Mouse (Mus musculus): ENCODE data around the gene Tspear.
"Not testable (repeated sequence)": the region's sequence is repeated elsewhere in the genome, so short reads cannot be mapped to it uniquely, and the experiment has no call there.

The Tspear gene

DNA sequence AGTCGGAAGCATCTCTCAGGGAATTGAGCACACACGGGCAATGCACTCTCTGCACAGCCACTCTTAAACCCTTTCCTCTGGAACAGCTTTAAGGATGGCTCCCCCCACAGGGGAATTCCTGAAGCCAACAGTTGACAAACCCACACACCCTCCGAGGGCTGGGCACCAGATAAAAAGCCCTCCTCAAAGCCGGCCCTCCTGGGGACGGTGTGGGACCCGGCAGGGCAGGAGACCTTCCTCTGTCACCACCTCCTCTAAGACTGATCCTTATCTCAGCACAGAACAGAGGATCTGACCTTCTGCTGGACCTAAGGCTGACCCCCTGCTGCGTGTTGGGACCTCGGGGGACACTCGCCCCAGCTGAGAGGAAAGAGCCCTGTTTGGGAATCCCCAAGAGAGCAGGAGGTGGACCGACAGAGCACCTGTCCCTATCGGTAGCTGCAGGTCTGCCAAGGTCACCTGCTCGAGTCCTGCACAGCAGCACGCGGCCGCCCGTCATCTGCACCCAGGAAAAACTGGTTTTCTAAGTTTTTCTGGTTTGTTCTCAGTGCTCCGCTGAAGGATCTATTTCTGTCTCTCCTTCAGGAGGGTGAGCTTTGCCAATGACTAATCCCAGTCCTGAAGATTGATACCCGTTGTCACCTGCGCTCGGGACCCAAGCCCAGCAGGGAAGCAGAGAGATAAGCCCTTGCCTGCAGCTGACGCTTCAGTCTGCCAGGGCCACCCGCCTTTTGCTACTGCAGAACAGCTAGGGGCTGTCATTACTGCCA lies at the start of gene Tspear:
Gene Tspear (plus strand): TSS at position 675 of the 770 bp plus-strand sequence.
- no peak for DNase-seq

DNA sequence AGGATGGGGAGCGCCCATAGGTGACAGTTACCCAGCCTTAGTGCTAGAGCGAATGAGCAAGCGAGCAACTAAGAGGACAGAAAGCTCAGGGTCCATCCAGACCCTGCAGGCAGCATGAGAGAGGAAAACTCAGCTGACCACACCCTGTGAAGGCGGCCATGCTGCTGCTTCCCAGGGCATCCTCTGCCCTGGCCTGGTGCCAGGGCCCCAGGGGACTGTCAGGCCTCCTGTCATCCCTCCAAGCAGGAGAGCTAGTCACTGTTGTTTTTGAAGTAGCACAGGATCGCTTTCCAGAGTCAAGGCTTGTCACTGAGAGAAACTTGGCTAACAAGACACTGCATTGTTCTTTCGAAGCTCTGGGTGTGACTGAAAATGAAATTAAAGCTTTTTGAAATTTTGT lies 47.4 kb upstream of the Tspear start:
- DNase-seq, result no peak

DNA sequence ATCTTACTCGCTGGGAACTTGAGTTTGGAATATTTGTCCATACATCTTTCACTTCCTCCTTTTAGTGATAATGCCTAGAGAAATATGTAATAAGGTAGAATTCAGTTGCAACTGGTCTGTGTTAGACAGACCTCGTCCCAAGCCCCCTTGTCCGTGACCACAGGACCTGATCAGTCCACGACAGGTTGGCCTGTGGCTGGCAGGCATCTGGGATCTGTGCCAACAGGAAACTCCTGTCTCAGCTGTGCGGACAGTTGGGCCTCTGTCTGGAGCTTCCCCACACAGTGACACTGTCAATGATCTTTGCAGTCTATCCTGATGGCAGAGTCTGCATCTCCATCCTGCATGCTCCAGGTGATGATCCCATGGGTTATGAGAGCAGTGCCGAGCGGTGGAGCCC lies 43.2 kb upstream of the Tspear start:
- DNase-seq, result no peak

DNA sequence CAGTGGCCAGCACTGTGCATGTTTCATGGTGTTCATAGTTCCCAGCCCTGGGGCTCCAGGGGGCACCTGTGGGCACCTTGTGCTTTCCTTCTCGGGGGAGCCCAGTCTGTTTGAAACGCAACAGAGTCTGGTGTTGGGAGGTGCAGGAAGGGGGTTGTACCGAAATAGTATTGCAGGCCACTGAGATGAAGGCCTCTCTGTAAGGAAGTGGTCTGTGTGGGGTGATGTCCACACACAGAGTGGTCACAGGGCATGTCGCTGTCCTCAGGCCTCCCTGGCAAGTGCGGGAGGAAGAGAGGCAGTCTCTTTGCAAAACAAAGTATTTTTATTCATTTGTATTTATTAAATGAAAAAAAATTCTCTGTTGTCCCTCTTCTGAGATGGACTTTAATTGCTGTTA lies 40.8 kb upstream of the Tspear start:
- DNase-seq, result no peak

DNA sequence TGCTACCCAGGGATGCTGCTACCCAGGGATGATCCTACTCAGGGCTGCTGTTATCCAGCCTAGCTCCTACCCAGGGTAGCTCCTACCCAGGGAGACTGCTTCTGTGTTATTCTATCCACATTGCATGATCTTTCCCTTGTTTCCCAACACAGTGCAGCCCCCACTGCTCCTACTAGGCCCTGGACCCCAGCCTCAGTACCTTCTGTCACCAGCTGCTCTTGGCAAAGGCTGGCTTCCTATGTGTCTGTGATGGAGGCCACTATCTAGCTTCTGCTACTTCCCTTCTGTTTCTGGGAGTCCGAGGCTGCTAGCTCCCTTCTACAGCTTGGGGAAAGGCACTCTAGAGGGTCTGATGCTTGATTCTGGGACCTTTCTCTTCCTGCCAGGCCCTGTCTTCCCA lies 38.9 kb upstream of the Tspear start:
- no peak for DNase-seq

DNA sequence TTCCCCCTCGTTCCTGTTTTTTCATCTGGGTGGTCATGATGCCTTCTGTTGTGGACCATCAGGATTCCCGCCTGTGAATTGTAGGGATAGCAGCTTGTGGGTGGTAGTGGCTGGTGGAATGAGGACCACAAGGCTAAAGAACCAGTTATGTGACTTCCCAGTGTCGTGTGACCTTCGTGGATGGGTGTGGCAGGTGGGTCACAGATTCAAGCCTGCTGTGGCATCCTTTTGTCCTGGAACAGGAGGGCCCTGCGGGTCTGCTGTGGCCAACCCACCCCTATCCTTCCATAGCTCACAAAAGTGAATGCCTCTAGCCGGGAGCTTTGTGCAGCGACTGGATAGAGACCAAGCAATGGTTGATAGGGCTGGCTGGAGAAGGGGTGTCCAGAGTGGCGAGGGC lies 38.5 kb upstream of the Tspear start:
- DNase-seq, result no peak

DNA sequence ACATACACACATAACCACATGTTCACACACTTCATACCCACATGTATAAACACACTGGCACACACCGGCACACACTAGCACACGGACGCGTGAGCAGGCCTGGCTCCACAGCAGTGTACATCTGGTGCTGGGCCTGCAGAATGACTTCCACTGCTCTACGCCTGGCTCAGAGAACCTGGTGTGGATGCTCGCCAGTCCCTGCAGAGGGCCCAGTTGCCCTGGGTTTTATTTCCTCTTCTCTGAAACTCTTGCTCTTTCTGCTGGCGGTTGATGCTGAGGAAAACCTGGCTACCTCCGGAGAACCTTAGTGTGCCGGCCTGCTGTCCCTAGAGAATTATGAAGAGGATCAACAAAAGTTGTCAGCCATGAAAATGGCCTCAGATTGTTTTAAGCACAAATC lies 34.3 kb upstream of the Tspear start:
- DNase-seq, result no peak

DNA sequence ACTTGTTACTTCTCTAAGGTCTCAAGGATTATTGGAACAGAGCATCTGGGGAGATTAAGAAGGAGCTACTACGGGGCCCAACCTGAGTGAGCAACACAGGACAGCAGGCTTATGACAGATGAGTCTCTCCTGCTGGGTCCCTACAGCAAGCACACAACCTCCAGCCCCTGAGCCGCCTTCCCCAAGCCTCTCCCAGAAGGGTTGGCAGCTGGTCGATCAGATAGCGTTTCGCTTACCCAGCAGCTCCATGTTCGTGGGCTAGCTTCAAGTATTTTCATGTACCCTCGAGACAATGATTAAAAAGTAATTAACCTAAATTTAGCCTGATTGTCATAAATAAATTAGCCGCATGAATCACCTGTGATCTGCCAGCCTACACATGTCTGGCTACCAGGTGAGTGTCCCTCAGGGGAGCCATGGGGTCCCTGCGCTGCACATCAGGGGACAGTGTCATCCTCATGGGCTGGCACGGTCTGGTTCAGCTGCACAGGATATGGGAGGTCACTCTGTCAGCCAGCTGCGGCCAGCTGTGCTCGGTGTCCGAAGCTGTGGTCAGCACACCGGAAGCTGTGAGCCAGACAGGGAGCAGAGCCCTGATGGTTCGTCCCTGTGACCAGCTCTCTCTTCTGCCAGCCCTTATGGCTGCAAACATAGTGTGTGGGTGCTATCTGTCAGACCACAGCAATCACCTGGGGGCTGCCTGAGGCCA lies 27.9 kb upstream of the Tspear start:
- no peak for DNase-seq

DNA sequence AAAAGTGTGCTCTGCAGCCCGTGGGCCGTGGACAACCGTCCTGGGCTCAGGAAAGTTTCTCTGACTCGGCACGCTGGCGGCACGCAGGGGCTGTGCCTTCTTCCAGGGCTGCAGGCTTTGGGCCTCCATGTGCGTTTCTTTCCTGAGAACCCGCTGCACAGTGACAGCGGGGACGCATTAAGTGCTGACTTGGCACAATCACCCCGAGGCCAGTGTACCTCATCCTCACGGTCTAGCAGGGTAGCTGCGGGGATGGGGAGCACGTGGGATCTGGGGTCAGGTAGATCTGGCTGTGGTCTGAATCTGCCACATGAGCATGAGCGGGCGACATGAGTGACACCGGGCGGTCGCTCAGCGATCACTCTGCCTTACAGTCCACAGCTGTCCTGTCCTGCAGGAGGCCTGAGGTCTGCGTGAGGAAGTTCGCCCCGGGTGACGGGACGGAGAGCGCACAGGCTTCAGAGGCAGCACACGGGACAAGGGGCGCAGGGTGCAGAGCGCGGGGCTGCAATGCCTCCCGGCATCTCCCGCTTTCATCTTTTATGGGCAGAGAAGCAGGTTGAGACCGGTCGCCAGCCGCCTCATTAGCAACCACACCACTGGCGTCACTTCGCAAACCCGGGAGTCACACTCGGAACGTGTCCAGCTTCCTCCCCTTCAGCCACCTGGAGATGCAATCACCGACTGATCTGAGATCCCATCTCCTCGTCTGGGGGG lies 22.3 kb upstream of the Tspear start:
- no peak for DNase-seq

DNA sequence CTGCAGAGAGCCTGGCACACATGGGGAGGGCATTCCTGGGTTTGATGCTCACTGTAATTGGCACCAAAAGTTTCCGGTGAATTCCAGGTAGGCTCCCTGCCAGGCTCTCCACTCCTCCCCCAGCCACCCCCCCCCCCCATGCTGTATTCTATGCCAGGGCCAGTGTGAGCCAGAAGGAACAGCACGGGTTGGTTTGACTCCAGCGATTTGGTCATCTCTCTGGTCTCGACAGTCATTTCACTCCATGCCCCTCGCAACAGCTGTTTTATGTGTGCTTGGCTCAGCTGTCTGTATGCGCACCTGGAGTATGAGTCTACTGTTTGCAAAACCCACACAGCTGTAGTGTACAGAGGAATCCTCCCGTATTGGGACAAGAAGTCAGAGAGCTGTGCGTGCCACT lies 20.0 kb upstream of the Tspear start:
- no peak for DNase-seq

DNA sequence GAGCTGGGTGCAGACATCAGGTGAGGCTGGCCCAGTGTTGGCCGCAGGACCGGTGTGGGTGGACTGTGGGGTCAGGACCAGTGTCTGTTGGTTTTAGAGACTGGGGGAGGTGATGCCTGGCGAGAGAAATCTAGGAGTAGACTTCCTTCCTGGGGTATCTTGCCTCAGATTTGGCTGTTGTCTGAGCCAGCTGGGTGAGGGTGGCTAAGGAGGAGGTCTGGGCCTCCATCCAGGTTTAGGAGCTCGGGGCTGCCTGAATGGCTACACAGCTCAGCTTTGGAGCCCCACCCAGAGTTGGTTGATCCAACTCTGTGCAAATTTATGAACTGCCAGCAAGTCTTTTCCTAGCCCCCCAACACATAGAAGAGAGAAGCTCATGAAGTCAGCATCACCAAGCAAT lies 19.0 kb upstream of the Tspear start:
- DNase-seq, result no peak

DNA sequence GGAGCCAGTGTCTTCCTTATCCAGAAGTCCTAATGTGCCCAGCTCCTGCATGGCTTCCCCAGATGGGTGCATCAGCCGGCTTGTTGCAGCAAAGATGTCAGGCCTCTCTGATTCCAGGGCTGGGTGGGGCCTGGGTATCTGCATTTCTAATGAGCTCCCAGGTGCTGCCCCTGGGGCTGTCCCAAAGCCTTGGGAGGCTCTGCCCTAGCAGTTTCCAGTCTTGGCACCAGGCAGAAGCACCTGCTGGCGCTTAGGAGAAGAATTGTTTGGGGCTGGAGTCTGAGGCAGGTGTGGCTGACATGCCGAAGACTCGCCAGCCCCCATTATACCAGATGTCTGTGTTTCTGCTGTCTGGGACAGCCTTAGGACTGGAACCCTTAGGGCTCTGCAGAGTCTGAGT lies 15.7 kb upstream of the Tspear start:
- DNase-seq, result no peak

DNA sequence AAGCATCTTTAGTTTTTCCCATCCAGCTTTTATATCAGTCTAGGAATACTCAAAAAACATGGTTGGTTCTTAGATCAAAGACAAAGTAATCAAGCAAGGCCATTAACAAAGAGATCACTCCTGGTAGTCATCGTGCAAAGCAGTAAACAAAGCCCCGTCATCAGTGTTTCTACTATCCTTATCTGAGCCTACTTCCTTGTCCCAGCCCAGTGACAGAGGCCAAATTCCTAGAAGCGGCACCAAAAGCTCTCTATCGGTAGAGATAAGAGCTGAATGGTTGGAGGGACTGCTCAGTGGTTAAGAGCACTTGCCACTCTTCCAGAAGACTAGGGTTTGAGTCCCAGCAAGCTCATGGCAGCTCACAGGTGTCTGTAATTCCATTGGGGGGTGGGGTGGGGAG lies 14.8 kb upstream of the Tspear start:
- DNase-seq, result peak; percentile 58

DNA sequence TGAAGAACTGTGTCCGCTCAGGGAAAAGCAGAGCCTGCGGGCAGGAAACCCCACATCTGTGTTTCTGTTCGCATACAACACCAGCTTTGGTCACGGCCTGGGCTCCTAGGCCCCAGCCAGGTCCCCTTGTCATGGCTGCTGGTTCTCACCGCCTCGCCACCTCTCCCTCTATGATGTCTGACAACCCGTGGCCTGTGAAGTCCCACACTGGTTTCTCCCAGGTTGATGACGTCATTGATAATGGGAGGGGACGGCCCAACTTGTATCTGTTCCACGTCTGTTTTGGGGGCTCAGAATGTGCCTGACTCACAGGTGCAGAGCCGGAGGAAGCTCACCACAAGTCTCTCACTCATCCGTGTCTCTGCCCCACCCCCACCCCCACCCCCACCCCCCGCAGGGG lies 12.6 kb upstream of the Tspear start:
- no peak for DNase-seq

DNA sequence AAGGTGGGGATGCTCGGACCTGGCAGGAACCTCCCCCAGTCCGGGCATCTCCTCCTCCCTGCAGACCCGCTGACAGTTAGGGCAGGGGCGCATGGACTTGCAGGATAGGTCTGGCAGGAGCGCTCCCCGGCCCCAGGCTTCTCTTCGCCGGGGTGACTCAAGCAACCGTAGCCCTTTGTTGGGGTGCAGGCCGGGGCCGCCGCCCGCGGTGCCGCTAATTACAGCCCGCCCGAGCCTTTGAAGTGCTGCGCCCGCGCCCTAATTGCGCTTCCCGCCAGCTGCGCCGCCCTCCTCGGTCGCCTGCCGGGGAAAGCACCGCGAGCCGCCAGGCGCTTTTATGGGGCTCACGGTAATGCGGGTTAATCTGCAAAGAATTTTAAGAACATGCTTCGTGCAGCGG lies 8.8 kb upstream of the Tspear start:
- DNase-seq, result no peak

DNA sequence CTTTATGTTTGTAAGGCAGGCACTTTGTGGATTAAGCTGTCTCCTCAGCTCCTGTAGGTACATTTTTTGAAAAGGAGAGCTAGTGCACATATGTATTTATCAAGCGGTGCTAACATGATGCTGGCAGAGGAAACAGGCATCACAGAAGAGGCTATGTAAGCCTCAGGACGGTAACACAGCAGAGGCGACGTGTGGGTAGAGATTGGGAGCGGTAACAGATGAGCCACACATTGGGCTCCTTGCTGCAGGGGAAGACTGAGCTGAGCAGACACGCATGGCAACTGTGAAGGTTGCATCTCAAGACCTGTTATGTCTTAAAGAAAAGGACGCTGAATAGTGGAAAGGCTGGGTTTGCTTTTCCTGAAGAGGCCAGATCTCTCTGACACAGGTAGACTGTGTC lies 3.4 kb upstream of the Tspear start:
- no peak for DNase-seq

DNA sequence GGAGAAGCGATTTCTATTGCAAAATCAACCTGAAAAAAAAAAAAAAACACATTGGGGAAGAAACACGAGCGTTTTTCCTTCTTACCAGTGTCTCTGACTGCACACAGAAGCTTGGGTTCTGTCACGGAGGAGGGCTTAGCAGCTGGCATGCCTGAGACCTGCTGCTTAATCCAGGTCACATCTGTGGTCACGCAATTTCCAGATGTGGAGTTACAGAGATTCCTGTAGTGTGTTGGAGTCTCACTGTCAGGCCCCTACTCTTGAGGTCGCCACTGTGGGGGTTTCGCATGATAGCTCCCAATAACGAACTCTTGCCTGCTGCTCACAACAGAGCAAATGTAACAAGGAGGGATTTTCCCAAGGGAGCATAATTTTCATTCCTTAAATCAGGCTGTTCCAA lies 2.2 kb upstream of the Tspear start:
- no peak for DNase-seq

DNA sequence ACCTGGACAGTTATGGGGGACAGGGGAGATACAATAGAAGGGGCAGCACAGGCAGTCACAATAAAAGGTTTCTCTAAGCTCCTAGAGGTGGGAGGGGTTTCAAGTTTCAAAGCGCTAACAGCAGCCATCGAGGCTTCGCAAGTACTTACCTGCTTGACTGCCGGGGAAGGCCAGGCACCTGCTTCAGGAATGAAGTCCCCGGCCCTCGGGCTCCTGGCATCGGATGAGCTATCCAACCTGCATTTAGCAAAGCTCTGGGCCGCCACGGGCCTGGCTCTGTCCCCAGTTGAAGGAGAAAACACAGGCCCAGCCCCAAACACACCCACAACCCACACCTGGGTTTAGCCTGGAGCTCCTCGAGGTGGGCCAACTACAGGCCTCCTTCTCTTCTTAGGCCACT lies 652 bp downstream of the Tspear start:
- DNase-seq, result no peak

DNA sequence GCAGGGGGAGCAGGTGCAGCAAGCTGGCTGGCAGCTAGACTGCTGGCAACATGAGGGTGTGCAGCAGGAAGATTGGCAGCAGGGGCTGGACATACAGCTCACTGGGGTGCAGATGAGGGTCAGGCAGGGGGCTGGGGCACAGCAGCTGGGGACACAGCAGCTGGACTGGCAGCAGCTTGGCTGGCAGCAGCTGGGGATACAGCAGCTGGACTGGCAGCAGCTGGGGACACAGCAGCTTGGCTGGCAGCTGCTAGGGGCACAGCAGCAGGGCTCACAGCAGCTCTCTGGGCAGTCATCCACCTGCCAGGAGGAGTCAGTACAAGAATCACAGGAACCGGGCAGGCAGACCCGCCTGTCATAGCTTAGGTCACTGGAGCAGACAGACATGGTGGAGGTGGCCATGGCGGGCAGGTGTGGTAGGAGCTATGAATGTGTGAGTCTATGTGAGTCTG lies 4.0 kb downstream of the Tspear start, which contains the start of gene Gm19402:
Gene Gm19402 (minus strand): TSS at position 402 of the 452 bp plus-strand sequence.
- not testable (repeated sequence) for DNase-seq

DNA sequence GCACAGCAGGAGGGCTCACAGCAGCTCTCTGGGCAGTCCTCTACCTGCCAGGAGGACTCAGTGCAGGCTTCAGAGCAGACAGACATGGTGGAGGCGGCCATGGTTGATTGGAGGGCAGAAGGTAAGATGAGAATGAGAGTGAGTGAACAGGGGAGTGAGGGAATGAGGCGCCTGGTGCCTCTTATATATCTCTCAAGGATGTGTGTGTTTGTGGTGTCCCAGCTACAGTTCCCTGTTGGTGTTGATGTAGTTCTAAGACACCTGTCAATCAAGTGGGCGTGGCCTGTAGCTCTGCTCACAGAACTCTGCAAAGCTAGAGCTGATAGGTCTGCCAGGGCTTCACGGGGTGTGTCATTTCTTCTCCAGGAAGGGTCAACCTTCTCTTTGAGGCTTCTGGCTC lies 10.8 kb downstream of the Tspear start, which contains the start of gene Gm9508:
Gene Gm9508 (minus strand): TSS at position 101 of the 400 bp plus-strand sequence.
- DNase-seq, result no peak

DNA sequence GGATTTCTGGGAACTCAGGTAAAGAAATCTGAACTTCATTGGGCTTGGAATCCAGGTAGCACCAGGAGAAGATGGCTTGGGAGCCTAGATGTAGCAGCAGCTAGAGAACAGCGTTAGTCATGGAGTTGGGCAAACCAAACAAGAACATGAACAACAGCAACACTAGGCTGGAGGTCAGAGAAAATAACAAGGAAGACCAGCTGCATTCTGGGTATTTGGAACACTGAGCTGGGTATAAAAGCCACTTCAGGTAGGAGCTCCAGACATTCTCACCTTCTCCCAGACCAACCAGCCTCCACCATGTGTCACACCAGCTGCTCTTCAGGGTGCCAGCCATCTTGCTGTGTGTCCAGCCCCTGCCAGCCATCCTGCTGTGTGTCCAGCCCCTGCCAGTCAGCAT lies 20.0 kb downstream of the Tspear start, which contains the start of gene Gm10272:
Gene Gm10272 (plus strand): TSS at position 301 of the 400 bp plus-strand sequence.
- no peak for DNase-seq

DNA sequence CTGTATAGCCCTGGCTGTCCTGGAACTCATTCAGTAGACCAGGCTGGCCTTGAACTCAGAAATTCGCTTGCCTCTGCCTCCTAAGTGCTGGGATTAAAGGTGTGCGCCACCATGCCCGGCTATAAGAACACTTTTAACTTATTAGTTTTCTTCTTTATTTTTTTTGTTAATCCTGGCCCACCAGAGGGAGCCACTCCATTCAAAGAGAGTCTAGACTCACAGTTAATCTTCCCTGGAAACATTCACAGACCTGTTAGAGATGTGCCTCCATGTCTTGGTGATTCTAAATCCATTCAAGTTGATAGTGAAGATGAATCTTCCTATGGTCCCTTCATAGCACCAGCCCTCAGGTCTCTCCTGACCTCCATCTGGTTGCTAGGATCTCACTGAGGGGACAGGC lies 23.5 kb downstream of the Tspear start:
- DNase-seq, result no peak

DNA sequence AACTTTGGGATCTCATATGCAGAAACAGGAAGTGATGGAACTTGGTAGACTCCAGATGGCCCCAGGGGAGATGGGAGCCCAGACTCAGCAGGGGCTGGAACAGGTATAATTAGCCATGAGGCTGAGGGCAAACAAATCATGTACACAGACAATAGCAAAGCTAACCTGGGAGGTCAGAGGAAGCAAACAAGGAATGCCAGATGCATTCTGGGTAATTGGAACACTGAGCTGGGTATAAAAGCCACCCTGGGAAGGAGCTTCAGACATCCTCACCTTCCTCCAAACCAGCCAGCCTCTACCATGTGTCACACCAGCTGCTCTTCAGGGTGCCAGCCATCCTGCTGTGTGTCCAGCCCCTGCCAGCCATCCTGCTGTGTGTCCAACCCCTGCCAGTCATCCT lies 24.8 kb downstream of the Tspear start, which contains the start of gene Gm10024:
Gene Gm10024 (plus strand): TSS at position 301 of the 400 bp plus-strand sequence.
- DNase-seq, result not testable (repeated sequence)

Data from liver (tissue).